Mouse (Mus musculus) right cerebral cortex, postnatal 36 days (tissue): ENCODE measurements at regions not wholly inside any gene's neighbourhood (a gene's known extent, or its start where the extent isn't known, plus 50 kb on each side); places are given as distances from the start of the nearest gene placed in this dataset.

ENCODE experiments used
- DNase-seq, 2 experiments: peaks; one replicate each; pipeline ENCODE4 v3.0.0; 2022; ENCODE audit warnings: low spot score in 2 of 2, mixed read lengths in 1 of 2

DNA sequence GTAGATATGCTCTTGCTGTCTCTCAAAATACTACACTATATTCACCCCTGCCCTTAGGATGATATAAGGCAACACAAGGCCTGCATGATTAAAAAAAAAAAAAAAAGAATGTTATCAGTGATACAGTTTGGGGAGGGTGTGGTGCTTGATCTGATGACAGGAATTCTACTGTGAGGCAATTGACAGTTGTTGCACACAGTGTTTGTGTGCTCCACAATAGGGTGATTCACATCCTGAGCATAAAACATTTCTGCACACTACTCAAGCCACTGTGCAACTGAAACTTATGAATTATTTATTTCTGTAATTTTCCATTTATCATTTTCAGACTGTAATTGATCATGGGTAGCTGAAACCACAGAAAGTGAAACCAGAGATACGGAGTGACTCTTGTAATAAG lies 277.2 kb upstream of the Adgrl4 start:
- DNase-seq, result no peak

DNA sequence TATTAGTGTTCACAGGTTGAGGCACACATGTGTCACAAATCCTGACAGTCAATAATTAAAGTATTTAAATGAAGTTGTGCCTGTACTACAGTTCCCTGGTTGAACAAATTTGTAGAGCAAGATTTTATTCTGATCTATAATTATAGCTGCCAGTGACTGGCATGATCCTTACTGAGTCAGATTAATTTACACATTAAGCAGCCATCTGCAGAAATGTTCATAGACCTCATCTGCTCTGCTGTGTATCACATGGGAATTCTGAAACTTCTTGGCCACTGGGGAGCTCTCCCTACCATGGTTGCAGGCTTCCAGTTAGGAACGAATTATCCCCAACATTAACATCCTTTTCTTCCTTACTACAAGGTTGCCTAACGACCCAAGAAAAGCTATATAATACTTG lies 255.6 kb upstream of the Adgrl4 start:
- no peak for DNase-seq

- no peak for DNase-seq
Measured at GRCm38 (mm10) chr3:151192092-151192491, 245.6 kb upstream of the Adgrl4 start.

DNA sequence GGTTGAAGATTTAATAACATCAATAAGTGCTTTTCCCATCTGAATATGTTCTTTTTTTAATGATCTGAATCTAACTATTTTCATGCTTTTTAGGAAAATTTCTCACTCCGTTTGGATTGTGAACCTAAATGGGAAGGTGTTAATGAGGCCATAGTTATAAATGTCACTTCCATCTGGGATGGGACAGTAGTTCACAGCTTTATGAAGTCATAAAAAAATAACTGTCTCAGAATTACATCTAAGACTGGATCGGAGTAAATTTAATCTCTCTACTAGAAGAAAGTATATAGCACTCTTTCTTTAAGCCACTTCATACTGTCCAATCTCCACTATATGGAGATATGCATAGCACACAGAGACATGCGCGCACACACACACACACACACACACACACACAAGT lies 226.7 kb upstream of the Adgrl4 start:
- no peak for DNase-seq

DNA sequence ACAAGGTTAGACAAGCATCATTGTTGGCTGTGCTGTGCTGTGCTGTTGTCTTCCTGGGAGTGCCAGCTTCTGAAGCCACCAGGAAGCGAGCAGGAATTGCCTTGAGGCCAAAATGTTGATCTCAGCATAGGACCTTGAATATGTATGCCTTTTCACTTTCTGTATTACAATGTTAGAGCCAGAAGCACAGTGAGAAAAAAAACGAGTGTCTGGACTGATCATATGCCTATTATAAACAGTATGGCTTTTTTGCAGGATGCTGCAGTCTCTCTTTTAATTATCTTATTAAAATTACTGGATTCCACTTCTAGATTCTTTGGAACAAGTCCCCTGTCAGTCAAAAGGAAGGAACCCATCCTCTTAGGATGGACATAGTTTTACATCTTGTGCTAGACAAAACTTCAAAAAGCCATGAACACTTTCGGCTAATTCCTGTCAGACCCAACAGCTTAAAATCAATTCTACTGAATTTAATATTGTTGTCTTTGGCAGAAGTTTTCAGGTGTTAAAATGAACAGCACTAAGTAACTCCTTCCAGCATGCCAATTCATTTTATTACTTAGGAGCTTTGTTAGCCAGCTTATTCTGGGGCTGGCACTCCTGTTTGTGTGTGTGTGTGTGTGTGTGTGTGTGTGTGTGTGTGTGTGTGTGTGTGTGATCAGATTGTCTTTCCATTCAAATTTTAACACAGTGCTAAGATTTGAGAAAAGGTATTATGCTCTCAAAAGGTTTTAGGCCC lies 220.8 kb upstream of the Adgrl4 start:
- no peak for DNase-seq

DNA sequence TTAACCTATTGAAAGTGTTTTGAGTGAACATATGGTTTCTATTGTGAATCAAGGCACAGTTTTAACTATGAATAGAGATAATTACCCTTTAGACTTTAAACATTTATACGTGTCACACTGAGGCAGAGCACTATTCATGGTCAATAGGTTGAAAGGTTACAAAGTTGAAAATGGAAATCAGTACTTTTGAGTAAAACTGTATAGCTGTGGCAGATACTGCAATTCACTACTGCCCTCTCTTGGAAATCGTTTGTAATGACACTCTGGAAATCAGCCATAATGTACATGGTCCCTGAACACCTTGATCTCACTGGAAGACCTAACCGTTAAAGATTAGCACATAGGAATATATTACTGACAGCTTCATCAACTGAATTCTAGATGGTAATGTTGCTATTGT lies 215.3 kb upstream of the Adgrl4 start:
- no peak for DNase-seq

GRCm38 (mm10) chr3:151252458-151252857 lies 185.2 kb upstream of the Adgrl4 start:
- no peak for DNase-seq

DNA sequence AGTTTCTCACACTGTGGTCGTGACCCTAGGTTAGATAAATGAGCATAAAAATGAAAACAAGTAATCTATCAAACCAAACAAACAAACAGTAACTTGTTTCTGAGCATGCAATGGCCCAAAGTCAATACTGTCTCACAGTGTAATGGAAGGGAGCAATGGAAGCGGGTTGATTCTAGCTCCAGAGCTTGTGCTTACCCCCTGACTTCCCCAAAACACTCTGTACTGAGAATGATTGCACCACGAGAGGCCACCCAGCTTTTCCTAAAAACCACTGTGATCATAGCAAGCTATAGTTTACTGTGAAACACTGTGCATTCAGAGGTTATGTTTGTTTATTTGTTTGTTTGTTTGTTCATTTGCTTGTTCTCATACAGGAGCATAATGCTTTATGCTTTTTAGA lies 174.9 kb upstream of the Adgrl4 start:
- no peak for DNase-seq

GRCm38 (mm10) chr3:151265658-151266057 lies 172.0 kb upstream of the Adgrl4 start:
- no peak for DNase-seq

DNA sequence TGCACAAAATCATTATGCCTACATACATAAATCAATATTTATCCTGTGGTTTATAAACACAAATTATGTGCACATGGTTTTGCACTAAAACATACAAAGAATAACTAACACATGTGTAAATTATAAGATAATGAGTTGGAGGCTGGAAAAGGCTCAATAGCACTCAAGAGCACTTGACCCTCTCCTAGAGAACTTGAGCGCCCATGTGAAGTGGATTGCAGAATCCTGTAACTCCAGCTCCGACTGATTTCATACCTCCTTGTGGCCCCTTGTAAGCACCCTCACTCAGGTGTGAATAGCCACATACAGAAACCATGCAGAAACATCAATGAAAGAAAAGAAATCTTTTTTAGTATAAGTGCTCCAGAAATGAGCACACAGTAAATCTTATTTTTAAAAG lies 168.2 kb upstream of the Adgrl4 start:
- no peak for DNase-seq

DNA sequence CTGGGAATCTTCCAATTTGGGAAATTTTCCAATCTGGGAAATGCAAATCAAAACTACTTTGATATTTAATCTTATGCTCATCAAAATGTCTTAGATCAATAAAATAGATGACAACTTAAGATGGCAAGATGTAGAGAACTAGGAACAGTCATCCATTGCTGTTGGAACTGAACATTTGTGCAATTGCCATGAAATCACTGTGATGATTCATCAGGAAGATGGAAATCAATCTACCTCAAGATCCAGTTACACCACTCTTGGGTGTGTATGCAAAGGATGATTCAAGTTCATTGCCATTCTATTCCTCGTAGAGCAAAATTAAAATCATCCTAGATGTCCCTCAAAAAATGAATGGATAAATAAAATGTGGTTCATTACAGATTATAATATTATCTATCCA lies 153.9 kb upstream of the Adgrl4 start:
- DNase-seq, result no peak

DNA sequence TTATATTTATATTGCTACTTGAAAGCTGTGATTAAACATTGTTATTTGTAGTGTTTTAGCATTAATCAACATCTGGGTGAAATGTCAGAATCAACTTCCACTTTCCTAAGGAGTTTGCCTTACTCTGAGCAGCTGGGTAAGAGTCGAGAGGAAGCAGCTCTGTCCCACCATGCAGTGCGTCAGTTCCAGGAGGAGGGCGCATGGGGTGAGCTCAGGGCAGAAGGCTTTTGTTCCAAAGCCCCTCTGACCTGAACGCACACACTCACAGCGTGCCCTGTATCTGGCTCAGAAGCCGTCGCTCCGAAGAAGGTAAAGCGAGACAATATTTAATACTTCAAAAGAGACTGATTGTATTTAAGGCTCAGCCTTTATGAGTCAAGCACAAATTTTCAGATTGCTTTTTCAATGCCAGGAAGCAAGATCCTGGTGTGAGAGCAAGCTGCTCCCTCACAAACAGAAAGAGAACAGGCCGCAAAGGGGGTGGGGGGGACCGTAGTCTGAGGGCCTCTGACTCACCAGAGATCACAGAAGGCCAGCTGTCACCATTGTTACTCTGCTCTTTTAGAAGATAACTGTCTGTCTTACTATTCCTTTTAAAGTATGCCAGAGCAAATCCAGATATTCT lies 143.6 kb upstream of the Adgrl4 start:
- no peak for DNase-seq

DNA sequence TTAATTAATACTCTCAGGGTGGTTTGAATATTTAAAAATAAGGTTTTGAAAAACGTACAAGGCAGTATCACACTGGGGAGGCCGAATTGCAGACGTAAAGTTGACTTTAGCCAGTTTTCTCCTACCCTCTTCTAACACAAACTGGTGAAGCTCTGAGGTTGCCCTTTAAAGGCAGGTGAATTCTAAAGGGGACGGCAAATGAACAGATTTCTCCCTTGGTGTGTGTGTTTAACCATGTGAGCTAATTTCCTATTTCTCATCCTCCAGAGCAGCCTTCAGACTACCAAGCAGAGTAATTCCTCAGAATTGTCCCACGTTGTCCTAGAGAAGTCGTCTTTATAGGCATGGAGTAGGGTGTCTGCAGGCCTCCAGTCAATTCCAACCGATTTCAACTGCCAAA lies 143.1 kb upstream of the Adgrl4 start:
- DNase-seq, result no peak

DNA sequence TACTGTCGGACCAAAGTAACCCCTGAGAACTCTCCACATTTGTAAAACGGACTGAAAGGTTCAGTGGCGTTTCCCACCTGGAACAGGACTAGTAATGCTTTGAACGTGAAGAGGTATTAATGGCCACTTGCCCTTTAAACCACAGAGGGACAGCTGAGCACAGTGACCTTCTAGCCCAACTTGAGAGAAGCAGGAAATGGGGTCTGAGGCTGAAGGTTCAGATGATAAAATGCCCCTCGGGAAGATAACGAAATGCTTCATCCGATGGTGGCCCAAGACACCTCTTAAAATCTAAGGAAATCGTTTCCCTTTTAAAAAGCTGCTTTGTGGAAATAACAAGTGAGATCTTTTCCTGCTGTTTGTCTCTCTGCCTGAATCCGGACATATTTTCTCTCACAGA lies 142.7 kb upstream of the Adgrl4 start:
- no peak for DNase-seq

- DNase-seq, result no peak
Measured at GRCm38 (mm10) chr3:151298325-151298724, 139.4 kb upstream of the Adgrl4 start.

DNA sequence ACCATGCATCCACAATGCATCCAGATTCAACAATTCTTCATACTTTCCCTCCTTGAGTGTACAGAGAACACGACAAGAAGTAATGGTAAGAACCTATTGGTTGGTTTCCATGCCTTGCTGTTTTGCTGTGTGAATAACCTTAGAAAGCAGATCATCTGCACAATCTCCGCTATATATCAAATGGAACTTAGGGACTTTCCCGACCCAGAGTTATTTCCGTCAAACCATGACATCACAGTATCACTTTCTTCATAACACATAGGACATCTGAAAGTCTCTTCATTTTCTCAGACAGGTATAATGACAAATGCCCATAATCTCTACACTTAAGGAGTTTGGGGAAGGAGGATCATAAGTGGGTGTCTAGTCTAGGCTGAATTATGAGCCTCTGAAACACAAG lies 132.3 kb upstream of the Adgrl4 start:
- no peak for DNase-seq

GRCm38 (mm10) chr3:151307975-151308374 lies 129.7 kb upstream of the Adgrl4 start:
- no peak for DNase-seq

DNA sequence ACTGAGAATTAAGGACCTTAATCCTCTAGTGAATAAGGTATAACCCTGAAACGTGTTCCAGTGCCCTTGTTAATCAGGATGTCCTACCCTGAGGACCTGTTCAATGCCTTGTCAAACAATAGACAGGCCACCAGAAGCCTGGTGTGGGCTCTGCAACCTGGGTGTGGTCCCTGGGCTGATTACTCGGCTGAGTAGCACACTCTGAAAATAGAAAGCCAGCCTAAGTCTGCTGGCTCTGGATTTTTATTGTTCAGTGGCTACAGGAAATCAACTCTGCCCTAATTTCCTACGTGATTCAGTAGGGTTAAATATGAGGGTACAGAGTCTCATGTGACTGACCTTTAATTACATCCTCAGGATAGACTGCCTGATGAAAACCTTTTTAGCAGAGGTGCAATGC lies 113.9 kb upstream of the Adgrl4 start:
- DNase-seq, result no peak

DNA sequence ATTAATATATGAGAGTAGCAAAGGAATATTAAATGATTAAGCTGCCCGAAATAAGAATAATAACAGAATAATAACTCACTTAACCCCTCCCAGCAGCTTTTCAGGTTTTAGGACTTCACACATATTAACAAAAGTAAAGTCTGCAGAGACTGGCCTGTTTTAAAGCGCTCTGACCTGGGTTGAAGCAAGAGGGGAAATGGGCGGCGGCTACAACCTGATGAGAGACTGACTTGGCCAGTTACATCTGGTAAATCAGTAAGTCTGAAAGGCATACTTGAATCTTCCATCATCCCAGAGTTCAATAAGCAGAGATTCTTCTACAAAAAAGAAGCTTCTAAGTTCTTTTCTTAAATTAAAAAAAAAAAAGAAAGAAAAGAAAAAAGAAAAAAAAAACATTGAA lies 107.9 kb upstream of the Adgrl4 start:
- no peak for DNase-seq

- no peak for DNase-seq
Measured at GRCm38 (mm10) chr3:151331906-151332305, 105.8 kb upstream of the Adgrl4 start.

DNA sequence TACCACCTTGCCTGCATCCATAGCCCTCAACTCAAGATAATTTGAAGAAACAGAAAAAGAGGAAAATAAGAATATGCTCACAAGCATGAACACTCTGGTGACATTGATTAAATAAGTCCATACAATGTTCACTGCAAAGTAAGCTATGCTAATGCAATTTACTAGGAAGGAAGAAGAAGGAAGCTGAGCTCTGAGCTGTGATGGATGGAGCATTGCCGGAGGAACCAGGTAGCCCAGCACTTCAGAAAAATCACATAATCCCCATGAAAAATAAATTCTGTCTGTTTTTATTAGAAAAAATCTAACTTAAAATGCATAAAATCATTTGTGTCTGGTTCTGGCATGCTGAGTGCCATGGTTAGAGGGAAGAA lies 105.4 kb upstream of the Adgrl4 start:
- no peak for DNase-seq

- no peak for DNase-seq
Measured at GRCm38 (mm10) chr3:151332688-151333452, 104.8 kb upstream of the Adgrl4 start.

- no peak for DNase-seq
Measured at GRCm38 (mm10) chr3:151333867-151334341, 103.8 kb upstream of the Adgrl4 start.
